In the genomic region with DNA sequence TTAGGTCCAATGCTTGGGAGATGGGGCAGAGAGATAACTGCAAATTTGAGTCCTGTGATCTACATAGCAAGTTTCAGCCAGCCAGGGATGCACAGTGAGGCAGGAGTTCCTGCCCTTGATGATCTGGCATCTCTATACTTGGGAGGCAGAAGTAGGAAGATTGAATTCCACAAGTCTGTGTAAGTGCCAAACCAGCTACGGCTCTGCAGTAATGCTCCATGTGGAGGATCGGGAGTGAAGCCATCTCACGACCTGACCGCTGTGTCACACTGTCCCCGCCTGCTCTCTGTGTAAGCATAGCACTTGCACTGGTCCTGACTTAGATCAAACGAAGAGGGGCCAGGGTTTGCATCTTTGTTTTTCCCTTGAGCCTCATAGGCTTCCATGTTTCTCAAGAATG, we compare ENCODE assay signal across 16 mouse cellular contexts.
"Had no signal": no experiment of that assay in that cellular context is flagged by ENCODE, and none has a peak within 500 bp of the region (broad histone marks: within the 10 kb centered on the region; RNA-seq: fewer than 3 reads in every experiment).

No protein-coding gene starts in this region.

- H3K4me2 ChIP-seq: lung, embryonic 15.5 days; midbrain, embryonic 11.5 days; midbrain, embryonic 13.5 days; midbrain, embryonic 15.5 days; neural tube, embryonic 12.5 days had no signal

- H3K4me3 ChIP-seq: lung, embryonic 15.5 days; megakaryocyte, embryonic 14.5 days; midbrain, embryonic 13.5 days; midbrain, embryonic 15.5 days; neural tube, embryonic 12.5 days had no signal

- H3K9ac ChIP-seq: lung, embryonic 15.5 days; midbrain, embryonic 13.5 days; midbrain, embryonic 15.5 days; neural tube, embryonic 12.5 days had no signal

- H3K4me1 ChIP-seq: lung, embryonic 15.5 days; midbrain, embryonic 13.5 days; midbrain, embryonic 15.5 days; neural tube, embryonic 12.5 days had no signal

- DNase-seq: lung, adult 2 months; lung, postnatal 14 days; lung, postnatal 36 days; right cerebral cortex, postnatal 14 days; spleen, adult 18-20 months; thymus, adult 18-20 months; thymus, postnatal 14 days; thymus, postnatal 36 days had no signal

- H3K27ac ChIP-seq: lung, embryonic 15.5 days; macrophage; midbrain, embryonic 13.5 days; midbrain, embryonic 15.5 days; neural tube, embryonic 12.5 days had no signal

- H3K9me3 ChIP-seq: lung, embryonic 15.5 days; megakaryocyte, embryonic 14.5 days; midbrain, embryonic 13.5 days; midbrain, embryonic 15.5 days; neural tube, embryonic 12.5 days had no signal

- H3K27me3 ChIP-seq: lung, embryonic 15.5 days; megakaryocyte, embryonic 14.5 days; midbrain, embryonic 13.5 days; midbrain, embryonic 15.5 days; neural tube, embryonic 12.5 days had no signal

- ATAC-seq: lung, postnatal 0 days; midbrain, embryonic 13.5 days; midbrain, embryonic 15.5 days had no signal
